Mouse (Mus musculus): Measurements from ENCODE around the gene Rpl23a.

Gene Rpl23a

GRCm38 (mm10) chr11:78146707-78147543, 36.5 kb downstream of the Rpl23a start:
- 80% methylated on average over 6 of the region's 6 CpGs for WGBS

- WGBS: 80% methylated on average over 5 of the region's 5 CpGs
Measured at GRCm38 (mm10) chr11:78146168-78146567, 37.2 kb downstream of the Rpl23a start.

GRCm38 (mm10) chr11:78143520-78143919, 39.9 kb downstream of the Rpl23a start:
- WGBS: 79% methylated on average over 2 of the region's 2 CpGs

- 82% methylated on average over 5 of the region's 5 CpGs for WGBS
Measured at GRCm38 (mm10) chr11:78140665-78141064, 42.7 kb downstream of the Rpl23a start.

DNA sequence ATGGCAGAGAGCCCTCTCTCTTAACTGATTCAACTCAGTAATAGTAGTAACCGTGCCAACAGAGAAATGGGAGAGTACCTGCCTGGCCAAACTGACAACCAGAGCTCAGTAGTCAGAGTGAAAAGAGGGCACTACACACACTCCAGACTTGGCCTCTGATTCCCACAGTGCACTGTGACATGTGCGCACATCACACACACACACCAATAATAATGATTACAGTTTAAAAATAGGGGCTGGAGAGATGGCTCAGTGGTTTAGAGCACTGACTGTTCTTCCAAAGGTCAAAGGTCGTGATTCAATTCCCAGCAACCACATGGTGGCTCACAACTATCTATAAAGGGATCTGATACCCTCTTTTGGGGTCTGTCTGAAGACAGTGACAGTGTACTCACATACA, 45.4 kb downstream of the Rpl23a start:
- 89% methylated on average over 3 of the region's 3 CpGs for WGBS

- 65% methylated on average over 4 of the region's 4 CpGs for WGBS
Measured at GRCm38 (mm10) chr11:78137584-78137983, 45.8 kb downstream of the Rpl23a start.

GRCm38 (mm10) chr11:78136132-78136531, 47.3 kb downstream of the Rpl23a start:
- WGBS: 43% methylated on average over 1 of the region's 1 CpGs

GRCm38 (mm10) chr11:78135314-78135713, 48.1 kb downstream of the Rpl23a start:
- WGBS: 92% methylated on average over 7 of the region's 7 CpGs

GRCm38 (mm10) chr11:78134344-78134743, 49.0 kb downstream of the Rpl23a start:
- 54% methylated on average over 3 of the region's 3 CpGs for WGBS

GRCm38 (mm10) chr11:78133915-78134314, 49.5 kb downstream of the Rpl23a start:
- 93% methylated on average over 6 of the region's 6 CpGs for WGBS

Measured in cerebral cortex, adult 2 months (tissue).